8 mouse cellular contexts compared by ENCODE assay signal in genomic region chr11:94210191-94211086, GRCm38 (mm10). TPM values are rescaled to one million over a fixed set of nuclear protein-coding genes. Genes with fewer than 3 reads are reported as not detected.
DNase-seq lines count a peak whose midpoint lies in the region; ATAC-seq and TF ChIP-seq lines count a peak whose summit lies in the region.

No protein-coding gene starts in this region.

- peaks cover 33% of the 10 kb centered on the region for H3K4me1 ChIP-seq in bone marrow macrophage, adult 2 months (ENCODE audit: control insufficient read depth, insufficient read depth, low read length)
- no peaks in the 10 kb centered on the region for H3K4me1 ChIP-seq in embryonic fibroblast, embryonic 13.5 days (ENCODE audit: control insufficient read depth, insufficient read depth, low read length)
- peaks cover 6% of the 10 kb centered on the region; the same call in 1 of the 2 replicates for H3K4me1 ChIP-seq in heart, embryonic 11.5 days (ENCODE audit: control insufficient read depth, insufficient read depth, low read length)
- H3K4me1 ChIP-seq in kidney, embryonic 16.5 days (ENCODE audit: insufficient read depth, low read length): peaks cover 16% of the 10 kb centered on the region
- peaks cover 7% of the 10 kb centered on the region; the same call in 1 of the 2 replicates for H3K4me1 ChIP-seq in liver, adult 2 months (ENCODE audit: control insufficient read depth, insufficient read depth, low read length)

- no peak for TF ChIP-seq CTCF in bone marrow macrophage, adult 2 months (IDR thresholded peaks at IDR 0.05; ENCODE audit: low read depth, low read length)
- TF ChIP-seq CTCF in embryonic fibroblast, embryonic 13.5 days (IDR thresholded peaks at IDR 0.05; ENCODE audit: borderline replicate concordance, insufficient read depth, low read length): no peak
- TF ChIP-seq CTCF in liver, adult 2 months (IDR thresholded peaks at IDR 0.05; ENCODE audit: low read depth, low read length): no peak

- peak overlapping the region; percentile 97 for H3K4me2 ChIP-seq in heart, embryonic 11.5 days
- H3K4me2 ChIP-seq in kidney, embryonic 16.5 days (replicated peaks; ENCODE audit: low read depth, low read length): peak overlapping the region; percentile 92
- H3K4me2 ChIP-seq in myocyte (ENCODE audit: low read depth): peak overlapping the region; percentile 100

- H3K27me3 ChIP-seq in heart, embryonic 11.5 days (ENCODE audit: control insufficient read depth, insufficient read depth, low read length): no peaks in the 10 kb centered on the region
- no peaks in the 10 kb centered on the region for H3K27me3 ChIP-seq in kidney, embryonic 16.5 days (ENCODE audit: insufficient read depth, low read length)
- no peaks in the 10 kb centered on the region for H3K27me3 ChIP-seq in liver, adult 2 months (ENCODE audit: control insufficient read depth, insufficient read depth, low read length)
- no peaks in the 10 kb centered on the region for H3K27me3 ChIP-seq in myocyte (ENCODE audit: control insufficient read depth, insufficient read depth, insufficient read length)
- no peaks in the 10 kb centered on the region for H3K27me3 ChIP-seq in splenic B cell, adult 2 months (ENCODE audit: control insufficient read depth, insufficient read depth, low read length, poor library complexity, severe bottlenecking)

- peaks cover 18% of the 10 kb centered on the region for H3K79me2 ChIP-seq in liver, adult 2 months (ENCODE audit: control insufficient read depth, insufficient read depth, low read length)
- H3K79me2 ChIP-seq in myocyte (ENCODE audit: control insufficient read depth, insufficient read depth): peaks cover 20% of the 10 kb centered on the region

- H3K4me3 ChIP-seq in bone marrow macrophage, adult 2 months (ENCODE audit: insufficient read depth, low read length): peak overlapping the region; percentile 69
- peak overlapping the region; percentile 50 for H3K4me3 ChIP-seq in embryonic fibroblast, embryonic 13.5 days (ENCODE audit: insufficient read depth, low read length)
- H3K4me3 ChIP-seq in heart, embryonic 11.5 days (ENCODE audit: low read depth, low read length): peak overlapping the region; percentile 96
- H3K4me3 ChIP-seq in kidney, embryonic 16.5 days (ENCODE audit: low read length): peak overlapping the region; percentile 63
- H3K4me3 ChIP-seq in liver, adult 2 months (ENCODE audit: insufficient read depth, low read depth, low read length): peak overlapping the region; percentile 65
- peak overlapping the region; percentile 51 for H3K4me3 ChIP-seq in myocyte

- H3K9ac ChIP-seq in heart, embryonic 11.5 days (ENCODE audit: low read depth, low read length): peak overlapping the region; percentile 84
- H3K9ac ChIP-seq in kidney, embryonic 16.5 days (replicated peaks; ENCODE audit: low read length): peak overlapping the region; percentile 75
- H3K9ac ChIP-seq in liver, adult 2 months (ENCODE audit: low read depth, low read length): peak overlapping the region; percentile 82

- peak; percentile 97 for DNase-seq in A20 (ENCODE audit: low read depth, low spot score)
- peak; percentile 97 for DNase-seq in liver, adult 2 months (ENCODE audit: extremely low read depth, low read depth, low spot score)
- peak; percentile 95 for DNase-seq in splenic B cell, adult 2 months (ENCODE audit: low read depth, low spot score)

- peak overlapping the region; percentile 67 for H3ac ChIP-seq in myocyte (ENCODE audit: control insufficient read depth, insufficient read length)

- peak; percentile 54; the same call in 1 of the 2 replicates for TF ChIP-seq POLR2A in bone marrow macrophage, adult 2 months (IDR thresholded peaks at IDR 0.05; ENCODE audit: borderline replicate concordance, low read depth, low read length)
- TF ChIP-seq POLR2A in embryonic fibroblast, embryonic 13.5 days (IDR thresholded peaks at IDR 0.05; ENCODE audit: low read depth, low read length): peak; percentile 66
- peak; percentile 86 for TF ChIP-seq POLR2A in liver, adult 2 months (IDR thresholded peaks at IDR 0.05; ENCODE audit: extremely low read depth, insufficient read depth, low read length)
- TF ChIP-seq POLR2A in myocyte (IDR thresholded peaks at IDR 0.05; ENCODE audit: insufficient read length, low read depth): peak; percentile 58

- peak; percentile 77 for ATAC-seq in heart, embryonic 11.5 days (replicated peaks; ENCODE audit: insufficient number of reproducible peaks, low FRiP score, low TSS enrichment)
- ATAC-seq in kidney, embryonic 16.5 days (ENCODE audit: low FRiP score, low TSS enrichment): peak; percentile 88

- peaks cover 9% of the 10 kb centered on the region for H3K36me3 ChIP-seq in heart, embryonic 11.5 days (ENCODE audit: control insufficient read depth, insufficient read depth, low read length)
- H3K36me3 ChIP-seq in kidney, embryonic 16.5 days (ENCODE audit: insufficient read depth, low read length): peaks cover 11% of the 10 kb centered on the region; the same call in 1 of the 2 replicates
- H3K36me3 ChIP-seq in liver, adult 2 months (ENCODE audit: control insufficient read depth, insufficient read depth, low read length): peaks cover 13% of the 10 kb centered on the region
- peaks cover 5% of the 10 kb centered on the region for H3K36me3 ChIP-seq in myocyte (ENCODE audit: control insufficient read depth, insufficient read depth)
- H3K36me3 ChIP-seq in splenic B cell, adult 2 months (ENCODE audit: control insufficient read depth, insufficient read depth, low read length, poor library complexity, severe bottlenecking): peaks cover 5% of the 10 kb centered on the region; the same call in 1 of the 2 replicates

- H3K9me3 ChIP-seq in heart, embryonic 11.5 days (replicated peaks; ENCODE audit: control insufficient read depth, low read length): no peaks in the 10 kb centered on the region
- H3K9me3 ChIP-seq in kidney, embryonic 16.5 days (ENCODE audit: low read length): no peaks in the 10 kb centered on the region

- peak overlapping the region; percentile 99 for H3K27ac ChIP-seq in bone marrow macrophage, adult 2 months (ENCODE audit: insufficient read depth, low read depth, low read length)
- peak overlapping the region; percentile 84 for H3K27ac ChIP-seq in embryonic fibroblast, embryonic 13.5 days (ENCODE audit: insufficient read depth, low read length)
- H3K27ac ChIP-seq in heart, embryonic 11.5 days (ENCODE audit: low read depth, low read length): peak overlapping the region; percentile 99
- peak overlapping the region; percentile 99 for H3K27ac ChIP-seq in kidney, embryonic 16.5 days (ENCODE audit: low read length)
- peak overlapping the region; percentile 98 for H3K27ac ChIP-seq in liver, adult 2 months (replicated peaks; ENCODE audit: insufficient read depth, low read depth, low read length)

- under 1% methylated on average over 49 of the region's 56 CpGs for WGBS in heart, embryonic 11.5 days (ENCODE audit: insufficient replicate concordance)
- WGBS in kidney, embryonic 16.5 days: under 1% methylated on average over 50 of the region's 56 CpGs
- WGBS in liver, adult 2 months: under 1% methylated on average over 51 of the region's 56 CpGs

TF ChIP-seq in myocyte, 11 proteins besides CTCF, POLR2A, EP300 and RAD21:
- TF ChIP-seq TCF12 (IDR thresholded peaks at IDR 0.05; ENCODE audit: insufficient read depth, poor library complexity, severe bottlenecking) (no peak), MYOD1 (IDR thresholded peaks at IDR 0.05; ENCODE audit: control insufficient read depth in 1 of 3, insufficient read length in 2 of 3, low read depth in 2 of 3) (peak in 2 of 3 experiments; percentile 1 to 64), POLR2AphosphoS2 (IDR thresholded peaks at IDR 0.05; ENCODE audit: insufficient read length, low read depth) (peak; percentile 25)
TF ChIP-seq in myocyte: peak in this region for 2.

RNA-seq across cellular contexts. Expression of gene Tob1, which starts 0.8 kb away (rescaled TPM):
- 16.7 and 17.1 TPM in 2 replicates for polyA plus RNA-seq in bone marrow macrophage, adult 2 months (2012; ENCODE audit: insufficient read depth, insufficient read length, missing spikeins)
- 33.3 and 33.9 TPM in 2 replicates for polyA plus RNA-seq in embryonic fibroblast, embryonic 13.5 days (2011; ENCODE audit: insufficient read length, low read depth, missing spikeins)
- 27.3 and 29.7 TPM in 2 replicates for polyA plus RNA-seq in heart, embryonic 11.5 days (2014; fragmentation: Nextera tagmentation; extraction: Ambion mirVana)
- 31.9 and 36.1 TPM in 2 replicates for polyA plus RNA-seq in kidney, embryonic 16.5 days (2015; fragmentation: Nextera tagmentation; extraction: Ambion mirVana)
- total RNA-seq in liver, adult 2 months (2014; rRNA removed): 39.9 and 50.1 TPM in 2 replicates
- polyA plus RNA-seq in liver, adult 2 months (2012; rRNA removed): 47.1 and 72.2 TPM in 2 replicates
- 32.8 TPM for polyA plus RNA-seq in myocyte (2012; fragmentation: generic; extraction: Trizol)

RNA-seq across cellular contexts. Expression of gene Wfikkn2, which starts 35.4 kb away (rescaled TPM):
- polyA plus RNA-seq in bone marrow macrophage, adult 2 months (2012; ENCODE audit: insufficient read depth, insufficient read length, missing spikeins): not detected in 2 replicates
- 0.28 and 1.1 TPM in 2 replicates for polyA plus RNA-seq in embryonic fibroblast, embryonic 13.5 days (2011; ENCODE audit: insufficient read length, low read depth, missing spikeins)
- polyA plus RNA-seq in heart, embryonic 11.5 days (2014; fragmentation: Nextera tagmentation; extraction: Ambion mirVana): 1.1 and 1.8 TPM in 2 replicates
- polyA plus RNA-seq in kidney, embryonic 16.5 days (2015; fragmentation: Nextera tagmentation; extraction: Ambion mirVana): 2.2 and 3.1 TPM in 2 replicates
- under 0.01 TPM in 1 of 2 replicates, not detected in the other for total RNA-seq in liver, adult 2 months (2014; rRNA removed)
- 0.04 TPM in 1 of 2 replicates, not detected in the other for polyA plus RNA-seq in liver, adult 2 months (2012; rRNA removed)
- 0.80 TPM for polyA plus RNA-seq in myocyte (2012; fragmentation: generic; extraction: Trizol)

Comparison
In these comparisons a context has a peak if more than half of its experiments do, and no peak if none do; other contexts are left out.
1. Peak in every context shown above with its lines: DNase-seq, ATAC-seq, H3K4me3 ChIP-seq and H3K27ac ChIP-seq.